Mouse (Mus musculus) Muller cell, postnatal 12 days (primary cell): Measurements from ENCODE around the gene Samd1.

Experiments
- DNase-seq: peaks from one replicate; pipeline ENCODE4 v3.0.0-alpha.2; 2015; ENCODE audit errors: inconsistent ontology term

The Samd1 gene

DNA sequence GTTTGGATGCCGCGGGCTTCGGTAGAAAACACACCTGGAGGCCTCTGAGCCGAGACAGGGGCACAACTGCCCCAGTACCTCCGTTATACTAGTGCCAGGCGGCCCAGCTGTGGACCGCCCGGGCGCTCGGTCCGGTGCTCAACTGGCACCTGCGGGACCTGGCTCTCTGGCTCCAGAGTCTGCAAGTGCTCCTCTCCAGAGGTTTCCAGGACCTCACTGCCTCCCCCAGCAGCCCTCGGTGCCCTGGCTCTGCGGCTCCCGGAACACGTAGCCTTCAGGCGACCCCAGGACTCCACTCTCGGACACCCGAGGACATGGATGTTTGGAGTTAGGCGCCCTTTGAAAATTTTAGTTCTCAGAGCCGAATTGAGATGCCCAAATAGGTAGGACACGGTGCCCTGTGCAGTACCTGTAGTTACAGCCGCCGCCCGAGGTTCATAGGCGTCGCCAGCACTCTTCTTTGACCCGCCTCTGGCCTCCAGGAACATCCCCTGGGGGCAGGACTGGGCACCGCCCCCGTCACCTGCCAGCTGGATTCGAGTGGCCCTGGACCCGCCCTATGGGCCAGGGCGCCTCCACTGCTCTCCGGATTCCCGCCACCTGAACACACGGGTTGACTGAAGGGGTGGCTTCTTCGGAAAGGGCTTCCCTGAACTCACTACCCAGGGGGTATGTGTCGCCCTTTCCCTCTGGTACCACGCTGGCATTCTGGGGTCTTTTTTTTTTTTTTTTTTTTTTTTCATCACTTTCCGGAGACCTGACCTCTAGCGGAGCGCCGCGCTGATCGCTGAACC lies 14.4 kb downstream of the Samd1 start, which contains the start of gene 2210011C24Rik:
Gene 2210011C24Rik (minus strand): TSS at position 467 of the 794 bp plus-strand sequence.
- DNase-seq: no peak

DNA sequence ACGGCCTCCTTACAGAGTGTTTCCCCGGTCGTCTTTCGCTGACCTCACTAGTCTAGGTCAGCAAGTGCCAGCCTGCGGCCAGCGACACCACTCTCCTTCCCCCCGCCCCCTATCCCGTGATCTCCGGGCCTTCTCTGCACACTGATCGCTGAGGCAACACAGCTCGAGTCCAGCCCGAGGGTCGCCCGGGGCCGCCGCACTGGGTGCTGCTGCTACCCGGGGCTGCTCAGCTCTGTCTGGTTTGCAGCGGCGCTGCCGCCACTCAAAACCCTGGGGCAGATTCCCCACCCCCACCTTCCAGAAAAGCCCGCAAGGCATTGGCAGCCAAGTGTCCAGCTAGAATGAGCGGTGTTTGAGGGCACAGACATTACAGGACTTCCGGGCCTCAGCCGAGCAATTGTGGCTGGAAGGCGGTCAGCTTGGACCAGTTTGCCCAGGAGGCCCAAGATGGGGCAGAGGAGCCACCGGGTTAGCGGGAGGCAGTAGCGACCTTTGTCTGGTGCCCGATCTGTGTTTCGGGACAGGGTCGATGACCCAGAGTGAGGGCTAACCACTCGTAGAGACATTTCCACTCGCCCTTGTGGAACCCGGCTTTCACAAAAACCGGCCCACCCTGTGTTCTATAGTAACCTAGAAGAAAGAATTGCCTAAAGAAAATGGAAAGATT lies 15.2 kb downstream of the Samd1 start:
- DNase-seq: peak; percentile 37

- no peak for DNase-seq
Observed at GRCm38 (mm10) chr8:84015833-84016232, 18.4 kb downstream of the Samd1 start.

GRCm38 (mm10) chr8:84019738-84020137 lies 22.3 kb downstream of the Samd1 start:
- no peak for DNase-seq

DNA sequence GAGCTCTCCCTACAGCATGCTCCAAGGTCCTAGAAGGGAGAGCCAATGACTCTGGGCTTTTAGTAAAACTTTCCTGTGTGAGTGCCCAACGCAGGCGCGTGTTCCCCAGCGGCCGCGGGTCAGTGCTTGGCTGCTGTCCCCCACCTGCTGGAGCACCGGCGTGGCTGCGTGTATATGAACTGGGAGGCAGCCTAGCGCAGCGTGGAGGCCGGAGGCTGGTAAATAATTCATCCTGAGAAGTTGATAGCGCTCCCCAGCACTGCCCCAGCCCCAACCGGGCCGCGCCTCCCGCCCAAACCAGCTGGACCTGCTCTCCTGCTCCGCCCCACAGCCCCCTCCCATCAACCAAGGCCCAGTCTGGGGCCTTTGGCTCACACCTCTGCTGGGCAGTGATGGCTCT lies 23.6 kb downstream of the Samd1 start, which contains the start of gene Palm3:
Gene Palm3 (plus strand): TSS at position 376 of the 400 bp plus-strand sequence.
- DNase-seq: no peak

DNA sequence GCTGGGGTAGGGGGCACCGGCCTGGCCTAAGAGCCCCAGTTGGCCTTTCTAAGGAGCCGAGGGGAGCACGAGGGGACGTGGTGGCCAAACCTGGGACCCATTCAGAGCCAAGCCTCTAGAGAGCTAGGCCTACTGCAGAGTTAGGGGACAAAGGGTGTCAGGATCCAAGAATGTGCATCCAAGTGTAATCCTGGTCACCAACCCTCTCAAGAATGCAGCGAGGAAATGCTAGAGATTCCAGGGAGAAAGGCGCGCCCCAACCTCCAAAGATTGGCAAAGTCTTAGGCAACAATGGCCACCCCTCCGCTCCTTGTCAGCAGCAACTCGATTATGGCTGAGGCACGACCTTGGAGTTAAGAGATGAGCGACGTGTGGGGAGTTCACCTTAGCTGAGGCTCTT lies 24.1 kb downstream of the Samd1 start:
- DNase-seq: peak; percentile 52

GRCm38 (mm10) chr8:84023085-84023484 lies 25.6 kb downstream of the Samd1 start:
- peak; percentile 55 for DNase-seq

DNA sequence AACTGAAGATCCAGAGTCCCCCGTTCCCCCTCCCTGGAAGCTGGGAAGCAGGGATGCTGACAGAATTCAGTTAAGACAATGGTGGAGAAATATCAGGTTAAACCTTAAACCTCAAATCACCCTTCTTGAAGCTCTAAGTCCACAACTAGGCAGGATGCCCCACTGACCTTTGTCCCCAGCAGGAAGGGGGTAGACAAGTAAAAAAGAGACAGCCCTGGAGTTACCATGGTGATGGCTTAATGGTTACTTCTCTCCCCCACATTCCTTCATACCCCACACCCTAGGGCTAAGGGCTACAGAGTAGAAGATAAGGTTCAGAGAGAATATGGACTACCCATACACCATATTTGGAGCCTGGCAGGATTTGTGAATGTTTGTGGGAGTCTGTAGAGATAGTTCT lies 26.2 kb downstream of the Samd1 start:
- DNase-seq: no peak

DNA sequence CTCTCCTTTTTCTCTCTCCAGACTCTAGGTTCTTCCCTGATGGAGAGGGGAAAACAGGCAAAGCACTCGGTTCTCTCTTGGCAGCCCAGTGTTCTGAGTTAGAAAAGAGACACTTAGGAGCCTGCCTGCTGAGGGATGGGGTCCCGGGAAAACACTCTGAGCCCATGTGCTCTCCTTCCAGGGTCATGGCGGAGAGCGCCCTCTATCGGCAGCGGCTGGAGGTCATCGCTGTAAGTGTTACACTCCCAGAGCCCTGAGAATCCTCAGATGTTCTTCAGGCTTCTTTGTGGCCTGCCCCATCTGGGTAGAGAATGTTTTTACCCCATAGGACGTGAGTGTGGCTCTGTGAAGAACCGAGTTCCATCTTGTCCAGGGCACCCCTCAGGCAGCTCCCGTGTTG lies 26.7 kb downstream of the Samd1 start:
- DNase-seq: no peak

DNA sequence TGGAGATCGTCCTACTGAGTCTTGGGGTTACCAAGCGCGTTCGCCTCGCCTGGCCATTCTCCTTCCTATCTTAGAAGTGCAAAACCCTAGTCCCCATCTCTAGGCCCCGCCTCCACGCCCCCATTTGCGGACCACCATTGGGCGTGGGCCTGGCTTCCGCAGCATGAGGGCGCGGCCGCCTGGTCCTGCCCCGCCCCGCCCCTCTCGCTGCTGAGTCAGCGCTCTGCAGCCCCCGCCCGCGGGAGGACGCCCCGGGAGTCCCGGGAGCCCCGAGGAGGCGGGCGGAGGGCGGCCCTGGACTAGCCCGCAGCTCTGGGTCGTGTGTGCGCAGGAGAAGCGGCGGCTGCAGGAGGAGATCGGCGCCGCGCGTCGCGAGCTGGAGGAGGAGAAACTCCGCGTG lies 28.4 kb downstream of the Samd1 start:
- peak; percentile 52 for DNase-seq

DNA sequence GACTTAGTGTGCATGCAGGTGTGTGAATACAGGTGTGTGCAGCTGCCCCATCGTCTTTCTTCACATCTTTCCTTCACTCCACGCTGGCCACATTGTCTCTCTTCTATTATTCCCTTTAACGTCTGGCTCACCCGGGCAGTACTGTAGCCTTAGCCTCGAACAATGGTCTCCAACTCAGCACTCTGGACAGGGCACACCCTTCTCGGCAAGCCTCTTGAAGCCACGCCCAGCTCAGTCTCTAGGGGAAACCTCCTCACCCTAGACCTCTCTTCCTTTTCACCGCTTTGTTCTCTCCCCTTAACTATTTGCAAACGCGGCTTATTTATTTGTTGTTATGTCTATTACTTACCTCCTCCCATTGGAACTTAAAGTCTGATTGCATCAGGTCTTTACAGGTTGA lies 30.0 kb downstream of the Samd1 start:
- no peak for DNase-seq

- no peak for DNase-seq
Observed at GRCm38 (mm10) chr8:84029272-84029671, 31.8 kb downstream of the Samd1 start.

- DNase-seq: peak; percentile 52
Observed at GRCm38 (mm10) chr8:84032777-84033176, 35.3 kb downstream of the Samd1 start.

DNA sequence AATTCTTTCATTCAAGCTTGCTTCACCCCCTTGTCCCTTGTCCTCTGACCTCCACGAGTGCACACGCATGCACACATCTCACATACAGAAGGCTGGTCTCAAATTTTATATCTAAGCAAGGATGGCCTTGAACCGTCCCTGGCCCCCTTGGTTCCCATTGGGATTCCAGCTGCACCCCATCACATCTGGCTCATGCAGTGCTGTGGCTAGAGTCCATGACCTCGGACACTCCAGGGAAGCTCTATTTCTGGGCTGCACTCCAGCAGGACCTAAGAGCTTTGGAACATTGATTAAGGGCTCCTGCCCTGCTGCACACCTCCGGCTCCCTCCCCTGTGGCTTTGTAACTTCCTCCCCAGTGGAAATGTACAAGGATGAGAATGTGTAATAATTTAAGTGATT lies 40.5 kb downstream of the Samd1 start:
- DNase-seq: no peak

DNA sequence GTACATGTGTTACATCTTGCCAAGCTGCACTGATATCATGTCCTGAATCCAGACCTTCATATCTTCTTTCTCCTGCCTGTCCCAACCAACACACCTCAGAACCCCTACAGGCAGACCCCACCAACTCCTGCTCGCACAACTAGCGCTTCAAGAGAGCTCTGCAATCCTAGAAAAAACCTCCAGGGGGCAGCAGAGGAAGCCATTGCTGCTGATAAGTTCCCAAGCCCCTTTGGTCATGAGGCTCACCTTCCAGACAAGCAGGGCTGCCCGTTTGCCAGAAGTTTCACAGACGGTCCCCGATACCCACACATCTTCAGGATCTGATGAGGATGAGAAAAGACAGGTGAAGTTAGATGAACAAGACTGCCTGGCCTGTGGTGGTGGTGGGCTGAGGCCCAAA lies 41.6 kb downstream of the Samd1 start:
- DNase-seq: peak; percentile 48

- DNase-seq: peak; percentile 61
Observed at GRCm38 (mm10) chr8:84042066-84042947, 44.8 kb downstream of the Samd1 start, which contains the start of gene Il27ra. Gene Il27ra, minus strand, starts transcription at chr8:84042589.

DNA sequence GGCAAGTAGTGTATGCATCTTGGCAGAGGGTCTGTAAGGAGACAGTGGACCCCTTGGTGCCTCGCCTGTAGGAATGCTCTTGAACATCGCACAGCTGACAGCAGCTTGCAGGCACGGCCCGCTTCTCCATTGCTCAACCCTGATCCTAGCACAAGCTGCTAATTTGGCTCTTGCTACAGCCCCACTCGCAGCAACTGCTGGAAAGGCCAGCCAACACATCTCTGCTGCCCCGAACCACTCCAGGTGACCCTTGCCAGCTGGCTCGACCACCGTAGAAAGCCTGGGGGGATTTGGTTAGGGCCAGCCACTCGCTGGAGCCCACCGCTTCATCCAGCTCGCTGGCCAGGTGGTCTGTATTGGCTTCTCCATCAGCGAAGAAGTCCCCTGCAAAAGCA lies 45.5 kb downstream of the Samd1 start:
- no peak for DNase-seq

GRCm38 (mm10) chr8:84044103-84044502 lies 46.6 kb downstream of the Samd1 start:
- no peak for DNase-seq

GRCm38 (mm10) chr8:84044900-84045299 lies 47.4 kb downstream of the Samd1 start, which contains the start of gene Rln3:
Gene Rln3, minus strand, starts transcription at chr8:84045000.
- DNase-seq: no peak

DNA sequence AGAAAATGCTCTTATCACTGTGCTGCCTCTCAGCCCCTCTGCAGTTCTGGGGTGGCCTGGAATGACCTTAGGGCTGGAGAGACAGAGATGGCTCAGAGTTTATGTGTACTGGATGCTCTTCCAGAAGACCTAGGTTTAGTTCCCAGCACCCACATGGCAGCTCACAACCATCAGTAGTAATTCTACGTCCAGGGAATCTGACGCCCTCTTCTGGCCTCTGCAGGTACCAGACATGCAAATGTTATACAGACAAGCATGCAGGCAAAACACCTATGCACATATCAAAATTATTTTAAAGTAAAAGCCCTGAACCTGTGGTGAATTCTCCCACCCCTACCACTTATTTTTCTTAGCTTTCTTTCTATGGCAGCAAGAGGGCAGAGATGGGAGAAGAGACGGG lies 49.0 kb downstream of the Samd1 start:
- DNase-seq: no peak

DNA sequence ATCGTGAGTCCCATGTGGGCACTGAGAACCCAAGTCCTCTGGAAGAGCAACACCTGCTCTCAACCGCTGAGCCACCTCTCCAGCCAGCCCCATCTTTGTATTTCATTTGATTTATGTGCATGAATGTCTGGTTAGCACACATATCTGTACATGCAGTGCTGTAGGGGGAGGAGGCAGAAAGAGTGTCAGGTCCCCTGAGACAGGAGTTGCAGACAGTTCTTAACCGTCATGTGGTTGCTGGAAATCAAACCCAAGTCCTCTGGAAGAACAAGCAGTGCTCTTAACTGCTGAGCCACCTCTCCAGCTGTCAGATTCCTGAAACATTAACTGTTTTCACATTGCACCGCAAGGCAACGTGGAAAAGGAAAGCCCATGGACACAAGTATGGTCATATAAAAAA lies 50.7 kb downstream of the Samd1 start:
- no peak for DNase-seq
